ENCODE assay signal across 8 mouse cellular contexts in genomic region chr9:44734524-44735494, GRCm38 (mm10). TPM values are rescaled to one million over a fixed set of nuclear protein-coding genes. Genes with fewer than 3 reads are reported as not detected.
A peak's percentile ranks its signal among the peaks of the same experiment; 100 is the strongest.
DNase-seq lines count a peak whose midpoint lies in the region; ATAC-seq and TF ChIP-seq lines count a peak whose summit lies in the region.

TSS of gene Phldb1 (minus strand) at chr9:44735198.

- H3K4me1 ChIP-seq in forebrain, embryonic 16.5 days (replicated peaks; ENCODE audit: control insufficient read depth, insufficient read depth, low read length) = peaks cover 21% of the 10 kb centered on the region
- H3K4me1 ChIP-seq in lung, embryonic 15.5 days = peaks cover 61% of the 10 kb centered on the region
- peaks cover 36% of the 10 kb centered on the region for H3K4me1 ChIP-seq in olfactory bulb, adult 2 months (ENCODE audit: control insufficient read depth, insufficient read depth, low read length)

- WGBS in forebrain, embryonic 16.5 days = under 1% methylated on average over 46 of the region's 47 CpGs
- under 1% methylated on average over 45 of the region's 47 CpGs for WGBS in lung, embryonic 15.5 days
- WGBS in olfactory bulb, adult 2 months = 3% methylated on average over 47 of the region's 47 CpGs

- no peak within 1 kb of the TSS for H3K27ac ChIP-seq in forebrain, embryonic 16.5 days (ENCODE audit: low read length)
- H3K27ac ChIP-seq in layer of hippocampus, adult 2 months = peak within 1 kb of the TSS; percentile 87
- peak within 1 kb of the TSS; percentile 82 for H3K27ac ChIP-seq in lung, embryonic 15.5 days
- peak within 1 kb of the TSS; percentile 95 for H3K27ac ChIP-seq in olfactory bulb, adult 2 months (ENCODE audit: insufficient read depth, low read depth, low read length)

- H3K27me3 ChIP-seq in forebrain, embryonic 16.5 days (replicated peaks; ENCODE audit: control insufficient read depth, insufficient read depth, low read length) = no peaks in the 10 kb centered on the region
- H3K27me3 ChIP-seq in lung, embryonic 15.5 days = no peaks in the 10 kb centered on the region

- no peak for TF ChIP-seq POLR2A in olfactory bulb, adult 2 months (IDR thresholded peaks at IDR 0.05; ENCODE audit: insufficient read depth, low read depth, low read length)

- DNase-seq in ES-CJ7 (ENCODE audit: low read depth, low spot score) = peak; percentile 44
- peak; percentile 93 for DNase-seq in brain, adult 2 months (ENCODE audit: low read depth, low spot score)
- DNase-seq in heart, postnatal 4 days = peak; percentile 83
- DNase-seq in layer of hippocampus, adult 2 months (ENCODE audit: low spot score in 2 of 2) = peak; percentile 38 to 75
- peak; percentile 79 for DNase-seq in urinary bladder, postnatal 14 days (ENCODE audit: low spot score)

- peak within 1 kb of the TSS; percentile 69 for H3K9ac ChIP-seq in forebrain, embryonic 16.5 days (replicated peaks; ENCODE audit: low read depth, low read length)
- H3K9ac ChIP-seq in lung, embryonic 15.5 days = peak within 1 kb of the TSS; percentile 59

- no peaks in the 10 kb centered on the region for H3K36me3 ChIP-seq in forebrain, embryonic 16.5 days (ENCODE audit: control insufficient read depth, insufficient read depth)
- H3K36me3 ChIP-seq in lung, embryonic 15.5 days = no peaks in the 10 kb centered on the region

- no peaks in the 10 kb centered on the region for H3K9me3 ChIP-seq in forebrain, embryonic 16.5 days (ENCODE audit: control insufficient read depth, low read length)
- H3K9me3 ChIP-seq in lung, embryonic 15.5 days = no peaks in the 10 kb centered on the region

- peak within 1 kb of the TSS; percentile 65 for H3K4me3 ChIP-seq in forebrain, embryonic 16.5 days (replicated peaks; ENCODE audit: low read length)
- H3K4me3 ChIP-seq in layer of hippocampus, adult 2 months = peak within 1 kb of the TSS; percentile 59
- H3K4me3 ChIP-seq in lung, embryonic 15.5 days = peak within 1 kb of the TSS; percentile 58
- peak within 1 kb of the TSS; percentile 70 for H3K4me3 ChIP-seq in olfactory bulb, adult 2 months (ENCODE audit: insufficient read depth, low read depth, low read length)

- ATAC-seq in forebrain, embryonic 16.5 days = peak; percentile 71
- peak; percentile 72 for ATAC-seq in lung, embryonic 15.5 days (ENCODE audit: borderline replicate concordance, extremely low read depth, low FRiP score, low TSS enrichment)

- TF ChIP-seq CTCF in layer of hippocampus, adult 2 months (conservative IDR thresholded peaks at IDR 0.05) = peak; percentile 69
- TF ChIP-seq CTCF in olfactory bulb, adult 2 months (IDR thresholded peaks at IDR 0.05; ENCODE audit: insufficient read depth, low read depth, low read length) = 0 out of 2 replicates have a peak, but pooled peaks have one; percentile 42

- peak within 1 kb of the TSS; percentile 95 for H3K4me2 ChIP-seq in forebrain, embryonic 16.5 days (ENCODE audit: low read length)
- H3K4me2 ChIP-seq in lung, embryonic 15.5 days = peak within 1 kb of the TSS; percentile 96

RNA-seq across cellular contexts. Expression of gene Phldb1, which starts in this region (rescaled TPM):
- polyA plus RNA-seq in forebrain, embryonic 16.5 days (2015; fragmentation: Nextera tagmentation; extraction: Ambion mirVana) = 45.0 and 53.6 TPM in 2 replicates
- total RNA-seq in heart, postnatal 4 days (2021) = 100 to 1,000 TPM; 109 TPM
- 10 to 100 TPM; 71.8 to 86.4 TPM for total RNA-seq in layer of hippocampus, adult 2 months (2021)
- 26.6 and 33.2 TPM in 2 replicates for polyA plus RNA-seq in lung, embryonic 15.5 days (2015; fragmentation: Nextera tagmentation; extraction: Ambion mirVana)
- not detected in 2 replicates for polyA plus RNA-seq in olfactory bulb, adult 2 months (2012; ENCODE audit: insufficient read depth, insufficient read length, low replicate concordance, missing spikeins)
